Mouse (Mus musculus) bone marrow, adult 2 months (tissue): Measurements from ENCODE around the gene Tunar. TPM values are rescaled to one million over a fixed set of nuclear protein-coding genes. Genes with fewer than 3 reads are reported as not detected.

ENCODE experiments used
- H3K27ac ChIP-seq: fragments of 200-500 bp; 2 replicates; pipeline ENCODE4 v1.5.1; 2012; ENCODE audit warnings: low read depth, mild to moderate bottlenecking, control low read depth, inconsistent platforms, low read length; ENCODE audit not compliant: control insufficient read depth, poor library complexity, insufficient read depth
- H3K4me1 ChIP-seq: fragments of 200-500 bp; 2 replicates; pipeline ENCODE4 v1.6.1; 2011; ENCODE audit warnings: low read length; ENCODE audit not compliant: control insufficient read depth, insufficient read depth
- H3K4me3 ChIP-seq: fragments of 200-500 bp; replicated peaks from 2 replicates; pipeline ENCODE3; 2011; ENCODE audit warnings: mild to moderate bottlenecking, low read depth, low read length, control low read depth; ENCODE audit not compliant: control insufficient read depth
- CTCF ChIP-seq: fragments of 200-500 bp; IDR thresholded peaks from 2 replicates; pipeline ENCODE4 v1.5.1; 2011; ENCODE audit warnings: low read length, control low read depth; ENCODE audit not compliant: control insufficient read depth, insufficient read depth
- POLR2A ChIP-seq: fragments of 200-500 bp; IDR thresholded peaks from 2 replicates; pipeline ENCODE4 v1.6.1; 2011; ENCODE audit warnings: low read depth, mild to moderate bottlenecking, control low read depth, low read length, borderline replicate concordance; ENCODE audit not compliant: control insufficient read depth
- WGBS: fragments of 180-500 bp; shearing (Covaris S2); methylation state at CpG from one replicate; pipeline ENCODE4 v1.1.7; 2018; 5-methylcytosine and 5-hydroxymethylcytosine counted together
- polyA plus RNA-seq: library from polyadenylated mRNA; stranded (reverse); fragments of >200 nt; gene quantifications from 2 replicates; pipeline ENCODE4 v1.2.4, GENCODE M21; 2011; ENCODE audit warnings: low replicate concordance; ENCODE audit not compliant: missing spikeins, insufficient read depth, insufficient read length

The Tunar gene
- polyA plus RNA-seq, 1 experiment, result not detected

DNA sequence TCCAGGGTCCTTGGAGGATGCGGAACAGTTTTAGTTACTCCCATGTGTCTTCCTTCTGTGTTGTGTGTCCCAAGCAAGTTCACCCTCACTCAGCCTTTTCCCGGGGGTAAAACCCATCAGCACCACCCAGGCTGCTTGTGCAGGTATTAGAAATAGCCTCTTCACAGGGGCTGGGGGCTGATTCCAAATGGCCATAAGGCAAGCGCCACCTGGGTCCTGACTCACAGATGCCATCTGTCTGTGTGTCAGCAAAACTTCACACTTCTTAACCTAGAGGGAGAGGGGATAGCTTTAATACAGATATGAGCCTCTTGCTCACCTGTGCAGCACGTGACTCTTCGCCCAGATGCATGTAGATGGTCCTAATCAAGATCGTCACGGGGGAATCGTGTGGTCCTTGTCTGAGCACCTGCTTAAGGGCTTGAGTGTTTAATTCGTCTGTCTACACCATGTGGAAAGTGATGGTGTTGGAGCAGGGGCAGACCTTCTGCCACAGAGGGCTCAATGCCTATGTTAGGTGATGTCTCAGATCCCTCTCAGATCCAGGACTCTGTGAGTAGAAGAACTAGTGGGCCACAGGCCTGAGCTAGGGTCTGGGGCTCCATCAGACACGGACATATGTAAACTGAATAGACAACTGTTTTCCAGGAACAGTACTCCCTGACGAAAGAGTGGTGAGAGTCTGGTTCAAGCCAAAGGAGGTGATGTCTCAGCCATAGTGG is 4.7 kb downstream of the Tunar start:
- no peak for TF ChIP-seq CTCF
- no peak for TF ChIP-seq POLR2A
- Histone ChIP-seq H3K4me3 (no peak overlapping the region), H3K27ac (no peak overlapping the region), H3K4me1 (no peaks in the 10 kb centered on the region; the same call in 1 of the 2 replicates)
- WGBS, result 71% methylated on average over 11 of the region's 11 CpGs

DNA sequence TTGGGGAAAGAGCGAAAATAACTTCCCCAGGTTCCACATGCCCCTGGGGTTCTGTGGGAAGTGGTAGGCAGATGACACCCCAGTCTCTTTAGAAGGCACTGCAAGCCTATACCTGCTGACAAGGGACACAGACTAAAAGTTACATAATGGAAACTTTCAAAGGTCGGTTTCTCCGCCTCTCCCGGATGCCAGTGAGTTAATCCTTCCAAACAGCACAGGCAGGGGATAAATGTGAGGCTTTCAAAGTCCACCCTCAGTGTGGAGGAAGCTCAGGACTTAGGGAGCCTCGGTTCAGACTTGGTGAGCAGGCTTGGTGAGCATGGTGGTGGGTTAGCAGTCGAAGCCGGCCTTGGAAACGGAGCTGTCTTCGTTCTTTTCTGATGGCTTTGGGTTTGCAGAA is 7.9 kb downstream of the Tunar start:
- Histone ChIP-seq H3K4me1 (no peaks in the 10 kb centered on the region; the same call in 1 of the 2 replicates), H3K4me3 (no peak overlapping the region), H3K27ac (no peak overlapping the region)
- 50% methylated on average over 9 of the region's 9 CpGs for WGBS
- TF ChIP-seq POLR2A (no peak), CTCF (no peak)

GRCm38 (mm10) chr12:105344460-105344859 is 10.8 kb downstream of the Tunar start:
- Histone ChIP-seq H3K27ac (no peak overlapping the region), H3K4me1 (no peaks in the 10 kb centered on the region; the same call in 1 of the 2 replicates), H3K4me3 (no peak overlapping the region)
- TF ChIP-seq CTCF (no peak), POLR2A (no peak)
- WGBS, result 81% methylated on average over 7 of the region's 7 CpGs

DNA sequence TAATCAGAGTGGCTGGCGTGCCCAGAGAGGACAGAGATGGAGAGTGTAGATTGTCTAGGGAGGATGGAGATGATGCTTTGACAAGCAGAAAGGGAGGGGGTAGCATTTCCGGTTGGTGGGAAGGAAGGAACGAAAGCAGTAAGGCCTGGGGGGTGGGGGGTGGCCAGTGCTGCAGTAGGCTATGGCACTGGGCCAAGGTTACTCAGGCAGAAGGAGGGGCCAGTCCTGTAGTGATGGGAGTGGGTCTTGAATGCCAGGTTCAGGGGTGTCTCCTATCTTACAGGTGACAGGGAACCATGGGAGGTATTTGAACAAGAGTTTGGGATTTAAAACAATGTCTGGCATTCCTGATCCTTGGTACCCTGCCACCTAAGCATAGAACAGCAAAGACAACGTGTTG is 13.2 kb downstream of the Tunar start:
- Histone ChIP-seq H3K4me1 (no peaks in the 10 kb centered on the region; the same call in 1 of the 2 replicates), H3K27ac (no peak overlapping the region), H3K4me3 (no peak overlapping the region)
- TF ChIP-seq POLR2A, result no peak
- no peak for TF ChIP-seq CTCF
- WGBS, result 43% methylated on average over 4 of the region's 4 CpGs

DNA sequence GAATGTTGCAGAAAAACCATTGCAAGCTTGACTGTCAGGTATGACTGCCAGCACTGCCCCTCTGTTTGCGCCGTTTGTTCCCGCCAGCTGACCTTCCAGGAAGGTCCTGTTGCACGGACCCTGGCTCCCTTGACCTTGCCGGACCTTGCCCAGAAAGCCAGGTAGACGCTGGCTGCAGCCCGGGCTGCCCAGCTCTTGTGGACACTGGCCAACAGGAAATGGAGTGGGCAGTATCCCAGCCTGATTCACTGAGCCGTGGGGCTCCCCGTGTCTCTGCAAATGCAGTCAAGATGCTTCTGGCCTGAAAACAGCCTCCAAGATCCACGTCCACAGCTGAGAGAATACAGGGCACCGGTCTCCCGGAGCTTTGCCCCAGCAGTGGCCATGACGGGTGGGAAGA is 13.6 kb downstream of the Tunar start:
- H3K4me3 ChIP-seq, result no peak overlapping the region
- TF ChIP-seq CTCF, result no peak
- no peak for TF ChIP-seq POLR2A
- 82% methylated on average over 13 of the region's 13 CpGs for WGBS
- H3K4me1 ChIP-seq, result no peaks in the 10 kb centered on the region; the same call in 1 of the 2 replicates
- H3K27ac ChIP-seq, result no peak overlapping the region

DNA sequence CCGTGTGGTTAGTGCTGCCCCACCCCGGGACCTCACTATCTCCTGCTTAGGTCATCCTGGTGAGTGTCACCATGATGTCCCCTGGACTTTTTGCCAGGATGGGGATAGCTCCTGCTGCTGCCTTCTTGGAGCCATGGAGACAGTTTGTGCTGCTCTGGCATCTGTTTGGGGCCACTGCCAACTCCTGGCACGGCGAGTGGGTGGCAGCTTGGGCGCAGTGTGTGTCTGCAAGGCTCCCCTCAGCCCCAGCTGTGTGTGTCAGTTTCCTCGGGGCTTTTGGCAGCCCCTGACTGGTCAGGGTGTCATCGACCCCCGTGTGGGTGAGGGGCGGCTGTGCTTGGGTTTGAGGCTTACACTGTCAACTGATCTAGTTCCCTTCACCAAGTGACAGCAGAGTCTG is 20.6 kb downstream of the Tunar start:
- TF ChIP-seq CTCF (no peak), POLR2A (no peak)
- Histone ChIP-seq H3K4me3 (no peak overlapping the region), H3K27ac (no peak overlapping the region), H3K4me1 (no peaks in the 10 kb centered on the region)
- WGBS, result 75% methylated on average over 9 of the region's 9 CpGs

- WGBS, result 82% methylated on average over 8 of the region's 8 CpGs
- no peak overlapping the region for H3K27ac ChIP-seq
- TF ChIP-seq CTCF, result no peak
- TF ChIP-seq POLR2A, result no peak
- H3K4me1 ChIP-seq, result no peaks in the 10 kb centered on the region
- H3K4me3 ChIP-seq, result no peak overlapping the region
Observed at GRCm38 (mm10) chr12:105354772-105355171, 21.1 kb downstream of the Tunar start.

DNA sequence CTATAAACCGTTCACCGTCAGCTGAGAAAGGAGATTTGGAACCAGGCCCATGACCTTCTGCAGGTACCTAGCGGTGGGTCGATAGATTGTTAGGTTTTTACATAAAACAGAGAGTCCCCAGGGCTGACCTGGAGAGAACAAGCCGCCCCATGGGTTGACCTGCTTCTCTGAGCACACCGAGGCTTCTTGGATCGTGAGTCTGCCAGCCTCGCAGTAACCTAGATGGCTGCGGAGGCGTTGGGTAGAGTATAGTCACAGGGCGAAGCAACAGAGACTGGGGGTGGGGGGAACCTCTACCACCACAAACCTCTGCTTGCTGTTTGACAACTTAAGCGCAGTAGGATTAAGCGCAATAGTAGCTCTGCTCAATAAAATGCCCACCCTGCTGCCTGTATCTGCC is 23.1 kb downstream of the Tunar start:
- no peaks in the 10 kb centered on the region for H3K4me1 ChIP-seq
- TF ChIP-seq CTCF (no peak), POLR2A (no peak)
- H3K4me3 ChIP-seq, result no peak overlapping the region
- WGBS, result 82% methylated on average over 13 of the region's 13 CpGs
- no peak overlapping the region for H3K27ac ChIP-seq

GRCm38 (mm10) chr12:105363648-105364047 is 30.0 kb downstream of the Tunar start:
- Histone ChIP-seq H3K4me3 (no peak overlapping the region), H3K27ac (no peak overlapping the region), H3K4me1 (no peaks in the 10 kb centered on the region; the same call in 1 of the 2 replicates)
- TF ChIP-seq CTCF, result no peak
- TF ChIP-seq POLR2A, result no peak
- 75% methylated on average over 2 of the region's 2 CpGs for whole genome bisulfite sequencing
